Mouse (Mus musculus) lung, postnatal 0 days (tissue): Measurements from ENCODE around the gene Pcgf6. TPM values are rescaled to one million over a fixed set of nuclear protein-coding genes. Genes with fewer than 3 reads are reported as not detected.
"Not testable (repeated sequence)": the region's sequence is repeated elsewhere in the genome, so short reads cannot be mapped to it uniquely, and the experiment has no call there.

Source experiments
- ATAC-seq: fragments of 200-750 bp; cut with Nextera tagmentation; 2 replicates; pipeline ENCODE4 v1.8.0; 2017; ENCODE audit warnings: moderate library complexity
- DNase-seq: peaks from one replicate; pipeline ENCODE4 v3.0.0-alpha.2; 2016; ENCODE audit warnings: low spot score
- H3K27ac ChIP-seq: fragments of 300-500 bp; sonication (generic); 2 replicates; pipeline ENCODE4 v1.5.1; 2014; ENCODE audit warnings: antibody characterized with exemption, mild to moderate bottlenecking, low read length, mixed read lengths
- H3K27me3 ChIP-seq: fragments of 300-500 bp; sonication (generic); replicated peaks from 2 replicates; pipeline ENCODE4 v1.6.1; 2014; ENCODE audit warnings: low read length, mixed read lengths; ENCODE audit not compliant: insufficient read depth
- H3K36me3 ChIP-seq: fragments of 300-500 bp; sonication (generic); 2 replicates; pipeline ENCODE4 v1.6.1; 2014; ENCODE audit warnings: low read length, mixed read lengths; ENCODE audit not compliant: insufficient read depth
- H3K4me1 ChIP-seq: fragments of 300-500 bp; sonication (generic); 2 replicates; pipeline ENCODE4 v1.6.1; 2014; ENCODE audit warnings: antibody characterized with exemption, low read depth, low read length, mixed read lengths; ENCODE audit not compliant: insufficient read depth
- H3K4me2 ChIP-seq: fragments of 300-500 bp; sonication (generic); replicated peaks from 2 replicates; pipeline ENCODE4 v1.6.1; 2014; ENCODE audit warnings: low read depth, mild to moderate bottlenecking, low read length, moderate library complexity, mixed read lengths
- H3K4me3 ChIP-seq: fragments of 300-500 bp; sonication (generic); 2 replicates; pipeline ENCODE4 v1.5.1; 2014; ENCODE audit warnings: low read depth, low read length
- H3K9ac ChIP-seq: fragments of 300-500 bp; sonication (generic); replicated peaks from 2 replicates; pipeline ENCODE4 v1.6.1; 2014; ENCODE audit warnings: low read depth, mild to moderate bottlenecking
- H3K9me3 ChIP-seq: fragments of 300-500 bp; sonication (generic); 2 replicates; pipeline ENCODE4 v1.6.1; 2016; ENCODE audit warnings: low read length, mixed read lengths
- CTCF ChIP-seq: IDR thresholded peaks from 2 replicates; pipeline ENCODE4 v1.5.1; 2016; ENCODE audit warnings: antibody characterized with exemption, mild to moderate bottlenecking
- EP300 ChIP-seq: IDR thresholded peaks from 2 replicates; pipeline ENCODE4 v1.6.1; 2016; ENCODE audit warnings: antibody characterized with exemption, mild to moderate bottlenecking, control low read depth
- WGBS: fragments of 180-500 bp; shearing (Covaris S2); extraction: QIAGEN DNeasy Blood & Tissue Kit; methylation state at CpG from one replicate; pipeline ENCODE4 v1.1.7; 2014; 5-methylcytosine and 5-hydroxymethylcytosine counted together
- polyA plus RNA-seq: library from polyadenylated mRNA; unstranded; fragments of >200 nt; fragmentation: Nextera tagmentation; extraction: Ambion mirVana; gene quantifications from 2 replicates; pipeline ENCODE4 v1.2.1, GENCODE M21; 2015

Pcgf6 gene
- polyA plus RNA-seq, 1 experiment from 2014 or later: 6.8 TPM

DNA sequence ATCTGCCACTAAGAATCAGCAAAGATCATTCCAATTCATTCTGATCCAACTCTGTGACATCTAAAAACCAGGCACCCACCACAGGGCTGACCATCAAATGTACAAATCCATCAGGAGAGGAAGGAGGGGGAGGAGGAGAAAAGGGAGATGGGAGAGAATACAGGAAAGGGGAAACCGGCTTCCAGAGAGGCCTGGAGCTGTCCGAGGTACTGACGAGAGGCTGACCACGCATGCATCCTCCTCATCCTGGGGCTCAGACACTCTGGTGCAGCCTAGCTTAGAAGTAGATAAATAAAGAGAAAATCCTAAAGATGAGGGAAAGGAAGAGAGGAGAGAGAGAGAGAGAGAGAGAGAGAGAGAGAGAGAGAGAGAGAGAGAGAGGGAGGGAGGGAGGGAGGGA is 44.4 kb downstream of the Pcgf6 start:
- Histone ChIP-seq H3K9me3 (no peaks in the 10 kb centered on the region), H3K27ac (no peak overlapping the region), H3K9ac (no peak overlapping the region), H3K4me1 (no peaks in the 10 kb centered on the region), H3K36me3 (no peaks in the 10 kb centered on the region), H3K27me3 (no peaks in the 10 kb centered on the region), H3K4me2 (no peak overlapping the region), H3K4me3 (no peak overlapping the region)
- TF ChIP-seq CTCF (no peak), EP300 (no peak)
- DNase-seq: peak; percentile 65
- no peak for ATAC-seq
- 0% methylated on average over 4 of the region's 4 CpGs for WGBS

DNA sequence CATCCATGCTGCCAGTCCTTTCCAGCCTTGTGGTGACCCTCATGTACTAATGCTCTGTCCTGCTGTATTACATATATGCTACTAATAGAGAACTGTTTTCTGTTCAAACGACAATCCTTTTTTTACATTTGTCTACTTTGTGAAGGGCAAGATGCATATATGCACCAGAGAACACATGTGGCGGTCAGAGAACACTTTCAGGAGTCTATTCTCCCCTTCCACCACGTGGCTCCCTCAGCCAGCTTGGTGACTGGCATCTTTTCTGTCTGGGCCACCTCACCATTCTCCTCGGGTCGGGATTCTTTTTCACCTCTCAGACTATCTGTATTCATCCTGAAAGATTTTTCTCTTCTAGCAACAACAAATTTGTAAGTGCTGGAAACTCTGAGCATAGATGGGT is 44.8 kb downstream of the Pcgf6 start:
- ATAC-seq (no peak), DNase-seq (no peak)
- H3K27ac ChIP-seq: no peak overlapping the region
- no peaks in the 10 kb centered on the region for H3K9me3 ChIP-seq
- TF ChIP-seq CTCF: no peak
- no peak for TF ChIP-seq EP300
- H3K4me3 ChIP-seq: no peak overlapping the region
- WGBS: 60% methylated on average over 5 of the region's 5 CpGs
- H3K4me1 ChIP-seq: no peaks in the 10 kb centered on the region
- no peak overlapping the region for H3K9ac ChIP-seq
- no peaks in the 10 kb centered on the region for H3K27me3 ChIP-seq
- no peaks in the 10 kb centered on the region for H3K36me3 ChIP-seq
- H3K4me2 ChIP-seq: no peak overlapping the region

DNA sequence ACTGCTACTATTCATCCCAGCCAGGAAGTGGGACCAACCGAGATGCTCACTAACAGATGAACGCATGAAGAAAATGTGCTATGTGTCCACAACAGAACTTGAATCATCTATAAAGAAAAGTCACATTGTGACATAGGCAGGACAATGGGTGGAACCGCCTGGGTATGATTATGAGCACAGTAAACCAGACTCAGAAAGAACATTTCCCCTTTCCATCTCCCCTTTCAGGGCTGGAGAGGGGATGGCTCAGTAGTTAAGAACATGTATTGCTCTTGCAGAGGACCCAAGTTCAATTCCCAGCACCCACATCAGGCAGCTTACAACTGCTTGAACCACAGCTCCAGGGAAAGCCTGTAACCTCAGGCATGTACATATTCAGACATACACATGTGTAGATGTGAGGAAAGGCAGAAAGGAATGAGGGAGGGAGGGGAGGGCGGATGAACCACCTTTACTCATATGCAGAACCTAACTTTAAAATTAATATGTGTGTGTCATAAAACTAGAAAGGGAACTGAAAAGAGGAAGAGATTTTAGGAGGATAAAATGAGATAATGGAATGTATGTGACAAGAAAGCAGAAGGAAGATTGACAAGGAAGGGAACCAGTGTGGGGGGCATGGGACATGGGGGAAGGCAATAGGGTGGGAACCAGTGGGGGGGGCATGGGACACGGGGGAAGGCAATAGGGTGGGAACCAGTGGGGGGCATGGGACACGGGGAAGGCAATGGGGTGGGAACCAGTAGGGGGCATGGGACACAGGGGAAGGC is 46.8 kb downstream of the Pcgf6 start:
- TF ChIP-seq CTCF (no peak), EP300 (no peak)
- no peak overlapping the region for H3K4me2 ChIP-seq
- 61% methylated on average over 6 of the region's 6 CpGs for WGBS

DNA sequence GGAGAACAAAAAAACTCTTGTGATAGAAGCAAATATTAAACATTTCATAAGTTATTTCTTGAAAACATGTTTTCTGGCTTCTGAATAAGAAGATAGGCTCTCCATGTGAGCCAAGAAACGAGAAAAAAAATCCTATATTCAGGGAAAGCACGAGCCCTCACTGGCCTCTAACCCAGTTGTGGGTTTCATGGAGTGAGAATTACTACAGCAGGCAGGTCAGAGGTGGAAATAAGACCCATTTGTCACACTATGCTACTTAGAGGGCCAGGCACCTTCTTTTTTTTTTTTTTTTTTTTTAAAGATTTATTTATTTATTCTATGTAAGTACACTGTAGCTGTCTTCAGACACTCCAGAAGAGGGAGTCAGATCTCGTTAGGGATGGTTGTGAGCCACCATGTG is 50.3 kb downstream of the Pcgf6 start:
- not testable (repeated sequence) for H3K27me3 ChIP-seq, ATAC-seq, H3K9ac ChIP-seq, H3K4me2 ChIP-seq, H3K4me3 ChIP-seq, H3K9me3 ChIP-seq, H3K4me1 ChIP-seq, H3K27ac ChIP-seq, DNase-seq, H3K36me3 ChIP-seq
- WGBS: 56% methylated on average over 2 of the region's 3 CpGs

More for the DNA sequence above, 46.8 kb downstream of the Pcgf6 start:
- H3K27me3 ChIP-seq: no peaks in the 10 kb centered on the region
- no peak for DNase-seq
- H3K4me1 ChIP-seq: no peaks in the 10 kb centered on the region
- ATAC-seq: no peak
- H3K4me3 ChIP-seq: no peak overlapping the region
- no peaks in the 10 kb centered on the region for H3K36me3 ChIP-seq
- no peak overlapping the region for H3K27ac ChIP-seq
- H3K9ac ChIP-seq: no peak overlapping the region
- H3K9me3 ChIP-seq: no peaks in the 10 kb centered on the region

DNA sequence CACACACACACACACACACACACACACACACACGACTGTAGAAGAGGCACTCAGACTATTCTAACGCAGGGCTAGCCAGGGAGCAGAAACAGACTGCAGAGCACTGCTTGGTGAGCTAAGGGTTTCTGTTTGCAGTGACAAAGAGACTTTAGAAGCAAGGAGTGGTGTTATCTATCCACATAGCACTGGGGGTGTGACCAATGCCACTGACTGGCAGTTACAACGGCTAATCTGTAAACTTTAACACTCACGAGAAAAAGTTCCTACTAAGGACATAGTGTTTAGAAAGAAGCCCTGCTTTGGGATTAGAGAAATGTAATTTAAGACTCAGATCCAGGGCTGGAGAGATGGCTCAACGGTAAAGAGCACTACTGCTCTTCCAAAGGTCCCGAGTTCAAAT is 51.0 kb downstream of the Pcgf6 start:
- H3K27me3 ChIP-seq: no peaks in the 10 kb centered on the region
- no peak for DNase-seq
- 61% methylated on average over 6 of the region's 6 CpGs for WGBS
- no peak overlapping the region for H3K4me3 ChIP-seq
- no peak overlapping the region for H3K9ac ChIP-seq
- H3K27ac ChIP-seq: no peak overlapping the region
- ATAC-seq: no peak
- H3K4me2 ChIP-seq: no peak overlapping the region
- no peak for TF ChIP-seq CTCF
- no peak for TF ChIP-seq EP300
- no peaks in the 10 kb centered on the region for H3K36me3 ChIP-seq
- H3K9me3 ChIP-seq: no peaks in the 10 kb centered on the region
- H3K4me1 ChIP-seq: no peaks in the 10 kb centered on the region

DNA sequence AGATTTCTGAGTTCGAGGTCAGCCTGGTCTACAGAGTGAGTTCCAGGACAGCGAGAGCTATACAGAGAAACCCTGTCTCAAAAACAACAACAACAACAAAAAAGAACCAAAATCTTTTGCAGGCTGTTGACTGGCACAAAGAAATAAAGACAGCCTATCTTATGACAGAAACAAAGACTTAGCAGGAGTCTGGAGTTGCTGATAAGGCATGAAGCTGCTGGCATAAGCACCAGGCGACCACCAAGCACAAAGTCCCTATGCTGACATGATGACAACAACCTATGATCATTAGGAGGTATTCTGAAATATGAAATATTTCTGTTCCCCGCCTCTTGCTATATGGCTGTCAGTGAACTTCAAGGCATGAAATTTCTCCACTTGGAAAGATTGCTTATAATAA is 51.8 kb downstream of the Pcgf6 start:
- no peak for TF ChIP-seq EP300
- no peak for TF ChIP-seq CTCF
- 81% methylated on average over 4 of the region's 4 CpGs for WGBS
- ATAC-seq: no peak

More for the DNA sequence above, 51.8 kb downstream of the Pcgf6 start:
- Histone ChIP-seq H3K9me3 (no peaks in the 10 kb centered on the region), H3K4me2 (no peak overlapping the region), H3K27ac (no peak overlapping the region), H3K9ac (no peak overlapping the region), H3K36me3 (no peaks in the 10 kb centered on the region), H3K4me3 (no peak overlapping the region), H3K4me1 (no peaks in the 10 kb centered on the region), H3K27me3 (no peaks in the 10 kb centered on the region)
- DNase-seq: no peak
